Mouse (Mus musculus) hindbrain, embryonic 11.5 days (tissue): ENCODE results near the gene Cant1. TPM values are rescaled to one million over a fixed set of nuclear protein-coding genes. Genes with fewer than 3 reads are reported as not detected.

Experiments used
- ATAC-seq: fragments of 200-750 bp; cut with Nextera tagmentation; 2 replicates; pipeline ENCODE4 v1.8.0; 2017; ENCODE audit warnings: mild to moderate bottlenecking, moderate TSS enrichment, moderate library complexity; ENCODE audit not compliant: low FRiP score
- DNase-seq: peaks from one replicate; pipeline ENCODE4 v3.0.0-alpha.2; 2015; ENCODE audit warnings: low spot score
- H3K27ac ChIP-seq: fragments of 300-500 bp; sonication (generic); 2 replicates; pipeline ENCODE4 v1.5.1; 2014; ENCODE audit warnings: mild to moderate bottlenecking, low read depth, low read length
- H3K27me3 ChIP-seq: fragments of 300-500 bp; sonication (generic); 2 replicates; pipeline ENCODE4 v1.6.1; 2014; ENCODE audit warnings: mild to moderate bottlenecking, low read length, moderate library complexity, mixed read lengths; ENCODE audit not compliant: control insufficient read depth, insufficient read depth
- H3K36me3 ChIP-seq: fragments of 300-500 bp; sonication (generic); 2 replicates; pipeline ENCODE4 v1.6.1; 2014; ENCODE audit warnings: mild to moderate bottlenecking, low read length, moderate library complexity, mixed read lengths; ENCODE audit not compliant: control insufficient read depth, insufficient read depth
- H3K4me1 ChIP-seq: fragments of 300-500 bp; sonication (generic); replicated peaks from 2 replicates; pipeline ENCODE4 v1.6.1; 2014; ENCODE audit warnings: low read length, mixed read lengths; ENCODE audit not compliant: control insufficient read depth, insufficient read depth
- H3K4me2 ChIP-seq: fragments of 300-500 bp; sonication (generic); replicated peaks from 2 replicates; pipeline ENCODE4 v1.6.1; 2014; ENCODE audit warnings: mild to moderate bottlenecking, low read depth, low read length
- H3K4me3 ChIP-seq: fragments of 300-500 bp; sonication (generic); 2 replicates; pipeline ENCODE4 v1.5.1; 2014; ENCODE audit warnings: low read depth, low read length
- H3K9ac ChIP-seq: fragments of 300-500 bp; sonication (generic); 2 replicates; pipeline ENCODE4 v1.6.1; 2014; ENCODE audit warnings: low read depth, low read length
- H3K9me3 ChIP-seq: fragments of 300-500 bp; sonication (generic); 2 replicates; pipeline ENCODE4 v1.6.1; 2016; ENCODE audit warnings: low read length; ENCODE audit not compliant: control insufficient read depth
- WGBS: fragments of 180-500 bp; shearing (Covaris S2); extraction: QIAGEN DNeasy Blood & Tissue Kit; methylation state at CpG from one replicate; pipeline ENCODE4 v1.1.7; 2014; 5-methylcytosine and 5-hydroxymethylcytosine counted together
- polyA plus RNA-seq: library from polyadenylated mRNA; unstranded; fragments of >200 nt; fragmentation: Nextera tagmentation; extraction: Ambion mirVana; gene quantifications from 2 replicates; pipeline ENCODE4 v1.2.1, GENCODE M21; 2014

Gene Cant1
- polyA plus RNA-seq, 1 experiment from 2014 or later = 21.0 TPM

DNA sequence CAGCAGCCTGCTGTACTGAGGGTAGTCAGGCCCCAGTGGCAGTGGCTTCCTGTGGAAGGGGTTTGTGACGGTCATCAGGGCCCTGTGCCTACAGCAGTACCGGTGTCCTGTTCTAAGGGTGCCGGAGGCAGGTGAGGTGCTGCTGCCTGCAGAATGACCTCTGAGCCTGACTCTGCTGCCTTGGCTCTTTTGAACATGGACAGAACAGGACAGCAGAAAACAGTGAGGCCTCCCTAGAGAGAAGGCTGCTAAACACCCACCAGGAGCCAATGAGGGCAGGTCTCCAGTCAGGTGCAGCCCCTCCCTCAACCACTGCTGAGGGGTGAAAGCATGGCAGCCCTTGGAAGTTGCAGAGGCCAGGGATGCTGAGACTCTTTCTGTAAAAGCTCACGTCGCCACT, 12.4 kb downstream of the Cant1 start:
- WGBS = 89% methylated on average over 5 of the region's 5 CpGs
- Histone ChIP-seq H3K27me3 (no peaks in the 10 kb centered on the region), H3K27ac (no peak overlapping the region), H3K9me3 (no peaks in the 10 kb centered on the region), H3K4me1 (no peaks in the 10 kb centered on the region), H3K4me3 (no peak overlapping the region), H3K9ac (no peak overlapping the region; the same call in 1 of the 2 replicates), H3K4me2 (no peak overlapping the region), H3K36me3 (0 out of 2 replicates have a peak, but pooled peaks cover 5% of the 10 kb centered on the region)
- ATAC-seq (no peak), DNase-seq (no peak)

DNA sequence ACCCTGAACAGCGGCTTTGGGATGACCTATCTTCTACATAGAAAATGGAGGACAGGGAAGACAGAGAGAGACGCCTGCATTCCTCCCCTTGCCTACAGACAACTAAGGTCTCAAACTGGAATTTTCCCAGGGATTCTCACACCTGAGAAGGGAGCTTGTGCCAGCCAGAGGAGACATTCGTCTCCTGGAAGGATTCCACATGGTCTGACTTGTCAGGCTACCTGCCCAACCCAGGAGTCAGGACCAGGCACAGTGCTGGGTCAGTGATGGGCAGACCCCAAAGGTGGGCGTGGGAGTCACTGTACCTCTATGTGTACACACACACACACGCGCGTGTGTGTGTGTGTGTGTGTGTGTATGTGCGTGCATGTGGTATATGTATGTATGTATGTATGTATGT, 13.6 kb downstream of the Cant1 start:
- H3K4me1 ChIP-seq = no peaks in the 10 kb centered on the region
- DNase-seq (no peak), ATAC-seq (no peak)
- no peak overlapping the region for H3K4me3 ChIP-seq
- H3K27me3 ChIP-seq = no peaks in the 10 kb centered on the region
- no peak overlapping the region for H3K4me2 ChIP-seq
- 0 out of 2 replicates have a peak, but pooled peaks cover 5% of the 10 kb centered on the region for H3K36me3 ChIP-seq
- 95% methylated on average over 8 of the region's 8 CpGs for WGBS
- H3K9ac ChIP-seq = no peak overlapping the region
- H3K27ac ChIP-seq = no peak overlapping the region
- H3K9me3 ChIP-seq = no peaks in the 10 kb centered on the region

DNA sequence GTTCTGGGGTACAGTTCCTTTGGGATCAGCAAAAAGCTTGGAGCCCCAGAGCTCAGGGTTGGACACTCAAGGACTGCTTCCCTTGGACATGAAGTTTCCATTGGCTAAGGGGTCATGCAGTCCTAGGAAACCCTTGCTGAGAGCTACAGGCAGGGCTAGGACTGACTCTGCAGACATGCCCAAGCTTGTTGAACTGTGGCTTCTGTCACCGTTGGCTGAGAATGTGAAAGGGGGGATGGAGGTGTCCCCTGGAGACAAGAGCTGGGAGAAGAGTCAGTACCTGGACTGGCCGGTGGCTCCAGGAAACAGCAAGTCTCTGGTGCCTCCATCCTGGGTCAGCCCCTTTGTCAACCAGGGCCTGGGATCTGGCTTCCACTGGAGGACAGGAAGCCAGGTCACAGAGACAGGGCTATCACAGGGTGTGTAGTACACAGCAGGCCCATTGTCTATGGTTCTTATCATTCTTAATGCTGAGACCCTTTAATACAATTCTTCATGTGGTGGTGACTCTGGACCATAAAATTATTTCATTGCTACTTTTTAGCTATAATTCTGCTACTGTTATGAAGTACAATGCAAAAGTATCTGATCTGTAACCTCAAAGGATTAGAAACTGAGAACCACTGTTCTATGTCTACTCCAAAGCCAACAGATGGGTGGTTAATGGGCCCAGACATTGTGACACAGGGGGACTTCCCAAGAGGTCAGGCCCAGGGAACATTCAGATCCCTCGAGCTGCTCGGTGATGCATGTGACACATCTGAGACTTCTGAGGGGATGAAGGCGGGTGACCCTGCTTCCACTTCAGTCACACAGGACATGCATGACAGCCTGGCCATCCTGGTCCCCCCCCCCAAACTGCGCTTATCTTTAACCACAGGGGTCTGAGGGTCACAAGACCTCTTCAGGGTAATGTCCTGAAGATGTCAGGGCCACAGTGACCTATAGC, 14.7 kb downstream of the Cant1 start:
- Histone ChIP-seq H3K36me3 (0 out of 2 replicates have a peak, but pooled peaks cover 5% of the 10 kb centered on the region), H3K4me2 (no peak overlapping the region)

DNA sequence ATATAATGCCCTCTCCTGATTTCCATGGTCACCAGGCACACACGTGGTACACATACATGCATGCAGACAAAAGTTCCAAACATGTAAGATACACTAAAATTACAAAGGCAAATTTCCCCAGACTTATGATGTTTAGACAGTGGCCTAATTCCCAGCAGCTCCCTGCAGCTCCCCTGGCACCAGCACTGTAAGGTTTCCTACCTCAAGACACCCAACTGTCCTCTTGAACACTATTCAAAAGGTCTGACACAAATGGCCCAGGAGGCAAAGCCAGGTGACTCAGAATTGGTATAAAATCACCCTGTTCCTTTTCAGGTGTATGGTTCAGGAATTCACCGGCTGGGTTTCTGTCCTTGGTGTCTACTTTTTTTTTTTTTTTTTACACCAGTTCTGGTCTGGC, 15.7 kb downstream of the Cant1 start:
- Histone ChIP-seq H3K4me1 (no peaks in the 10 kb centered on the region), H3K27me3 (no peaks in the 10 kb centered on the region), H3K4me3 (no peak overlapping the region), H3K27ac (no peak overlapping the region), H3K4me2 (no peak overlapping the region), H3K36me3 (0 out of 2 replicates have a peak, but pooled peaks cover 5% of the 10 kb centered on the region), H3K9me3 (no peaks in the 10 kb centered on the region), H3K9ac (no peak overlapping the region)
- no peak for DNase-seq
- 88% methylated on average over 2 of the region's 2 CpGs for WGBS
- no peak for ATAC-seq

More for the DNA sequence above, 14.7 kb downstream of the Cant1 start:
- WGBS = 70% methylated on average over 6 of the region's 6 CpGs
- H3K9me3 ChIP-seq = no peaks in the 10 kb centered on the region
- no peak overlapping the region for H3K27ac ChIP-seq
- no peaks in the 10 kb centered on the region for H3K27me3 ChIP-seq
- no peak overlapping the region for H3K9ac ChIP-seq
- H3K4me3 ChIP-seq = no peak overlapping the region
- ATAC-seq (no peak), DNase-seq (no peak)
- no peaks in the 10 kb centered on the region for H3K4me1 ChIP-seq

DNA sequence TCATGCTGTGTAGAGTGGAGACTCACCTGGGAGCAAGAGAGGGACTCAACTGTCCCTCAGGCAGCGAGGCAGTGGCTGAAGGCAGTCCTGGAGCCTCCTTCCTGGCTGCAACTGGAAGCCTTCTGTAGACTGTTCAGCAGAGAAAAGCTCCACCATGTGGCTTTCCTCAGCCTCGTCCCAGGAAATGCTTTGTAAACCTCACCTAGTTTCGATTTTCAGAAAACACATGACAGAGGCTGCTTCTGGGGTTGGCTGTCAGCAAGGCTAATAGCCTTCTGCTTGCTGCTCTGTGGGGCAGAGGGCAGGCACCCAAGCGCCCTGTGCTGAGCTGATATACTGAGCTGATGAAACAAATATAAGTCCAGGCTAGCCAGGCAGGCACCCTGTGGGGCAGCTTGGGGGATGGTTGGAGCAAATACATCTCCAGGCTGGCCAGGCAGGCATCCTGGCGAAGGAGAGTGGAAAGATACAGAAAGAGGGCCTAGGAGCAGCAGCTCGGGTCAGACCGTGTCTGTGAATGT, 17.1 kb downstream of the Cant1 start, which contains the start of gene Lgals3bp:
TSS of gene Lgals3bp (minus strand) at position 333 of the 521 bp plus-strand sequence.
- 63% methylated on average over 7 of the region's 7 CpGs for WGBS
- H3K4me2 ChIP-seq = no peak within 1 kb of the TSS
- no peaks in the 10 kb centered on the region for H3K4me1 ChIP-seq
- no peak within 1 kb of the TSS for H3K4me3 ChIP-seq
- 0 out of 2 replicates have a peak, but pooled peaks cover 2% of the 10 kb centered on the region for H3K36me3 ChIP-seq
- no peaks in the 10 kb centered on the region for H3K9me3 ChIP-seq
- DNase-seq = no peak
- ATAC-seq = no peak
- no peak within 1 kb of the TSS for H3K27ac ChIP-seq
- H3K27me3 ChIP-seq = no peaks in the 10 kb centered on the region
- no peak within 1 kb of the TSS for H3K9ac ChIP-seq

DNA sequence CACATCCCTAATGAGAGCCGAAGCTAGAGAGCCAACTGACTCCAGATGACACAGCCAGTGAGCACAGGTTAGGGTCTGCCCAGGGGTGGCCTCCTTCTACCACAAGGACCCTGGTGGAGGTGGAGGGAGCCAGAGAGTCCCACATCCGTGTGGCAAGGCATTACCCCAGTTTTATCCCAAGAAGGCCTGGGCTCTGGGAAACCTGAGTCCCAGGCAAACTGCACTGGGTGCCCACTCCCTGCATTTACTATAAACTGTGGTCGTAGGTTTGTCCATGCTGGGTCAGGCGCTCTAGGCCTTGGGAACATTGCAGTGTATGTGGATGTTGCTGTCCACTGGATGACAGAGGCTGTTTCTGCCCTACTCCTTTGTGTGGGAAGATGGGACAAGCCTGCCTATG, 17.7 kb downstream of the Cant1 start:
- Histone ChIP-seq H3K27ac (no peak overlapping the region), H3K36me3 (no peaks in the 10 kb centered on the region), H3K9ac (no peak overlapping the region), H3K27me3 (no peaks in the 10 kb centered on the region), H3K4me3 (no peak overlapping the region), H3K4me2 (no peak overlapping the region), H3K4me1 (no peaks in the 10 kb centered on the region), H3K9me3 (no peaks in the 10 kb centered on the region)
- no peak for ATAC-seq
- whole genome bisulfite sequencing = 83% methylated on average over 4 of the region's 4 CpGs
- DNase-seq = no peak

DNA sequence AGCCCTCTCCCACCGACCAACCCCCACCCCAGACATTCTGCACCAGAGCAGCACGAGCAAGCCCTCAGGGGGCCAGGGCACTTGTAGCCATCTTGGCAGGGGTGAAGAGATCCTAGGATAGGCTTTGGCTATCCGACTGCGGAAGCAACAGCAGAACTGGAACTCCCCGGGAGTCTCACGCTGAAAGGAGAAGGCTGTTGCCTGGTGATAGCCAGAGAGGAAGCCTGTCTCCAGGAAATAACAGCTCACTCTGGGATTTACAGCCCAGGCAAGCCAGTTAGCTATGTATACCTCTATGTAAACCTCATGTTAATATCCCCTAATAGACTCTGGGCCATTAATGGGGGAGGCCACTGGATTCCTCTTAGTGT, 18.3 kb downstream of the Cant1 start:
- DNase-seq (no peak), ATAC-seq (no peak)

DNA sequence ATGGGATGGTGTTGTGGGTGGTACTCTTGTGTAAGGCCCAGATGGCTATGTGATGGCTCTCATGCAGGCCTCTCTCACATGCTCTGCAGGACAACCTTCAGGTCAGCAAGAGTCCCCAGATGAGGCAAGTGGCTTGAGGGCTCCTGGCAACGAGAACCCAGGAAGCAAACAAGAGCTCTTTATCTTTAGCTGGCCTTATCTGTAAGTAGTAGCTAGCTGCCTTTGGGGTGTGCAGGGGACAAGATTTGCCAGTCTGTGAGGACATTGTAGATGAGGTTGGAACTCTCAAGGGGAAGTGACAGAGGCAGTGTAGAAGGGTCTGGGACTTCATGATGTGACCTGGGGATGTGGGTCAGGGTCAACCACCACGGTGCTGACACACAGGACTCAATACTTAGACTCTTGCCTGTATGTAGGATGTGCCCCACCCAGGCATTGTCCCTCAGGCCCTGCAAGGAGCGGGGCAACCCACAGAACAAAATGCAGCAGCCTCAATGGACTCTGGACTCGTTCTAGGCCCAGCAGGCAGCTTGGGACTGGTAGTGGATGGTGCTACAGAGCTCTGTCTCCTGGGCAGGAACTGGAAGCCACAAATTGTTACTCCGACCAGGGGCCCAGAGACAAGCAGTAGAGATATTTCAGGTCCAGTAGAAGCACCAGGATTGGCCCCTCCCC, 18.9 kb downstream of the Cant1 start:
- no peak for DNase-seq
- Histone ChIP-seq H3K27ac (0 out of 2 replicates have a peak overlapping the region, but pooled peaks have one; percentile 6), H3K4me2 (no peak overlapping the region), H3K4me3 (no peak overlapping the region), H3K9me3 (no peaks in the 10 kb centered on the region), H3K27me3 (no peaks in the 10 kb centered on the region), H3K4me1 (no peaks in the 10 kb centered on the region), H3K9ac (no peak overlapping the region), H3K36me3 (no peaks in the 10 kb centered on the region)
- 81% methylated on average over 5 of the region's 5 CpGs for WGBS
- ATAC-seq = no peak

More for the DNA sequence above, 18.3 kb downstream of the Cant1 start:
- Histone ChIP-seq H3K4me3 (no peak overlapping the region), H3K4me2 (no peak overlapping the region), H3K27ac (0 out of 2 replicates have a peak overlapping the region, but pooled peaks have one; percentile 6), H3K27me3 (no peaks in the 10 kb centered on the region), H3K9ac (no peak overlapping the region), H3K4me1 (no peaks in the 10 kb centered on the region), H3K36me3 (no peaks in the 10 kb centered on the region), H3K9me3 (no peaks in the 10 kb centered on the region)
- 51% methylated on average over 6 of the region's 6 CpGs for WGBS
